Mouse (Mus musculus) neural tube, embryonic 11.5 days (tissue): ENCODE data around the gene Fuom. TPM values are rescaled to one million over a fixed set of nuclear protein-coding genes. Genes with fewer than 3 reads are reported as not detected.
A peak's percentile ranks its signal among the peaks of the same experiment; 100 is the strongest.

ENCODE experiments used
- ATAC-seq: fragments of 200-750 bp; cut with Nextera tagmentation; 2 replicates; pipeline ENCODE4 v1.8.0; 2017; ENCODE audit warnings: moderate number of reproducible peaks, mild to moderate bottlenecking, moderate TSS enrichment, moderate library complexity; ENCODE audit not compliant: insufficient read depth, low FRiP score, low TSS enrichment
- DNase-seq: peaks from one replicate; pipeline ENCODE4 v3.0.0-alpha.2; 2015; ENCODE audit warnings: low spot score
- H3K27ac ChIP-seq: fragments of 300-500 bp; sonication (generic); 2 replicates; pipeline ENCODE4 v1.5.1; 2014; ENCODE audit warnings: low read depth, mild to moderate bottlenecking, low read length
- H3K27me3 ChIP-seq: fragments of 300-500 bp; sonication (generic); 2 replicates; pipeline ENCODE4 v1.6.1; 2014; ENCODE audit warnings: mild to moderate bottlenecking, low read length, mixed read lengths; ENCODE audit not compliant: control insufficient read depth, insufficient read depth
- H3K36me3 ChIP-seq: fragments of 300-500 bp; sonication (generic); 2 replicates; pipeline ENCODE4 v1.6.1; 2014; ENCODE audit warnings: mild to moderate bottlenecking, low read length, moderate library complexity, mixed read lengths; ENCODE audit not compliant: control insufficient read depth, insufficient read depth
- H3K4me1 ChIP-seq: fragments of 300-500 bp; sonication (generic); 2 replicates; pipeline ENCODE4 v1.6.1; 2014; ENCODE audit warnings: low read length, mixed read lengths; ENCODE audit not compliant: control insufficient read depth, insufficient read depth
- H3K4me2 ChIP-seq: fragments of 300-500 bp; sonication (generic); 2 replicates; pipeline ENCODE4 v1.6.1; 2014; ENCODE audit warnings: low read depth, mild to moderate bottlenecking, moderate library complexity
- H3K4me3 ChIP-seq: fragments of 300-500 bp; sonication (generic); 2 replicates; pipeline ENCODE4 v1.5.1; 2014; ENCODE audit warnings: low read depth, low read length
- H3K9ac ChIP-seq: fragments of 300-500 bp; sonication (generic); 2 replicates; pipeline ENCODE4 v1.6.1; 2014; ENCODE audit warnings: mild to moderate bottlenecking, low read length
- H3K9me3 ChIP-seq: fragments of 300-500 bp; sonication (generic); 2 replicates; pipeline ENCODE4 v1.6.1; 2016; ENCODE audit warnings: low read length; ENCODE audit not compliant: control insufficient read depth
- WGBS: fragments of 180-500 bp; shearing (Covaris S2); extraction: QIAGEN DNeasy Blood & Tissue Kit; methylation state at CpG from one replicate; pipeline ENCODE4 v1.1.7; 2014; 5-methylcytosine and 5-hydroxymethylcytosine counted together
- polyA plus RNA-seq: library from polyadenylated mRNA; unstranded; fragments of >200 nt; fragmentation: Nextera tagmentation; extraction: Ambion mirVana; gene quantifications from 2 replicates; pipeline ENCODE4 v1.2.1, GENCODE M21; 2014

Gene Fuom
- polyA plus RNA-seq, 1 experiment from 2014 or later: 12.8 TPM

GRCm38 (mm10) chr7:140116329-140117054, 14.3 kb upstream of the Fuom start, which contains the start of gene Echs1:
Gene Echs1, minus strand, starts transcription at chr7:140116476.
- WGBS: 4% methylated on average over 28 of the region's 28 CpGs

GRCm38 (mm10) chr7:140115583-140116328, 13.5 kb upstream of the Fuom start, which contains the start of gene Paox:
Gene Paox, plus strand, starts transcription at chr7:140115799.
- Histone ChIP-seq H3K9me3 (no peaks in the 10 kb centered on the region), H3K27ac (peak within 1 kb of the TSS; percentile 49; the same call in 1 of the 2 replicates), H3K36me3 (peaks cover 3% of the 10 kb centered on the region; the same call in 1 of the 2 replicates), H3K9ac (peak within 1 kb of the TSS; percentile 84), H3K4me1 (no peaks in the 10 kb centered on the region), H3K4me2 (peak within 1 kb of the TSS; percentile 94), H3K4me3 (peak within 1 kb of the TSS; percentile 71), H3K27me3 (no peaks in the 10 kb centered on the region)
- 2% methylated on average over 23 of the region's 23 CpGs for WGBS
- peak; percentile 40 for DNase-seq
- peak; percentile 56 for ATAC-seq

More at GRCm38 (mm10) chr7:140116329-140117054, 14.3 kb upstream of the Fuom start, which contains the start of gene Echs1:
- DNase-seq (peak; percentile 87), ATAC-seq (peak; percentile 98)
- H3K9me3 ChIP-seq: no peaks in the 10 kb centered on the region
- H3K4me2 ChIP-seq: peak within 1 kb of the TSS; percentile 94
- H3K4me1 ChIP-seq: no peaks in the 10 kb centered on the region
- peaks cover 3% of the 10 kb centered on the region; the same call in 1 of the 2 replicates for H3K36me3 ChIP-seq
- no peaks in the 10 kb centered on the region for H3K27me3 ChIP-seq
- H3K4me3 ChIP-seq: peak within 1 kb of the TSS; percentile 71
- peak within 1 kb of the TSS; percentile 49; the same call in 1 of the 2 replicates for H3K27ac ChIP-seq
- peak within 1 kb of the TSS; percentile 84 for H3K9ac ChIP-seq

- Histone ChIP-seq H3K4me1 (no peaks in the 10 kb centered on the region), H3K27me3 (no peaks in the 10 kb centered on the region), H3K27ac (no peak overlapping the region), H3K36me3 (peaks cover 9% of the 10 kb centered on the region; the same call in 1 of the 2 replicates), H3K9me3 (no peaks in the 10 kb centered on the region), H3K4me3 (no peak overlapping the region), H3K9ac (no peak overlapping the region), H3K4me2 (no peak overlapping the region)
- DNase-seq (no peak), ATAC-seq (no peak)
- WGBS: 60% methylated on average over 3 of the region's 3 CpGs
Observed at GRCm38 (mm10) chr7:140111943-140112342, 9.7 kb upstream of the Fuom start.

GRCm38 (mm10) chr7:140104009-140104408, 1.8 kb upstream of the Fuom start:
- H3K27ac ChIP-seq: no peak overlapping the region
- H3K4me3 ChIP-seq: no peak overlapping the region
- WGBS: 82% methylated on average over 4 of the region's 4 CpGs
- no peak overlapping the region for H3K4me2 ChIP-seq
- no peaks in the 10 kb centered on the region for H3K27me3 ChIP-seq
- no peaks in the 10 kb centered on the region for H3K4me1 ChIP-seq
- H3K36me3 ChIP-seq: peaks cover 4% of the 10 kb centered on the region
- no peak for DNase-seq
- no peaks in the 10 kb centered on the region for H3K9me3 ChIP-seq
- ATAC-seq: no peak
- H3K9ac ChIP-seq: no peak overlapping the region

GRCm38 (mm10) chr7:140101498-140101897, 743 bp downstream of the Fuom start:
- no peak overlapping the region for H3K27ac ChIP-seq

GRCm38 (mm10) chr7:140098466-140098865, 3.8 kb downstream of the Fuom start:
- WGBS: 88% methylated on average over 1 of the region's 1 CpGs
- no peak for DNase-seq
- Histone ChIP-seq H3K27ac (no peak overlapping the region), H3K36me3 (no peaks in the 10 kb centered on the region), H3K4me1 (no peaks in the 10 kb centered on the region), H3K9ac (no peak overlapping the region), H3K27me3 (no peaks in the 10 kb centered on the region), H3K4me3 (no peak overlapping the region), H3K4me2 (no peak overlapping the region), H3K9me3 (no peaks in the 10 kb centered on the region)
- ATAC-seq: no peak

More at GRCm38 (mm10) chr7:140101498-140101897, 743 bp downstream of the Fuom start:
- H3K36me3 ChIP-seq: peaks cover 2% of the 10 kb centered on the region; the same call in 1 of the 2 replicates
- ATAC-seq (no peak), DNase-seq (no peak)
- no peaks in the 10 kb centered on the region for H3K9me3 ChIP-seq
- H3K9ac ChIP-seq: peak overlapping the region; percentile 54; the same call in 1 of the 2 replicates
- peak overlapping the region; percentile 57 for H3K4me2 ChIP-seq
- H3K4me1 ChIP-seq: no peaks in the 10 kb centered on the region
- WGBS: 62% methylated on average over 10 of the region's 10 CpGs
- no peak overlapping the region; the same call in 1 of the 2 replicates for H3K4me3 ChIP-seq
- H3K27me3 ChIP-seq: no peaks in the 10 kb centered on the region

- ATAC-seq (no peak), DNase-seq (no peak)
- Histone ChIP-seq H3K27ac (no peak overlapping the region), H3K4me2 (no peak overlapping the region), H3K27me3 (no peaks in the 10 kb centered on the region), H3K9me3 (no peaks in the 10 kb centered on the region), H3K4me3 (no peak overlapping the region), H3K4me1 (no peaks in the 10 kb centered on the region), H3K9ac (no peak overlapping the region), H3K36me3 (no peaks in the 10 kb centered on the region)
Observed at GRCm38 (mm10) chr7:140096055-140096454, 6.2 kb downstream of the Fuom start.

DNA sequence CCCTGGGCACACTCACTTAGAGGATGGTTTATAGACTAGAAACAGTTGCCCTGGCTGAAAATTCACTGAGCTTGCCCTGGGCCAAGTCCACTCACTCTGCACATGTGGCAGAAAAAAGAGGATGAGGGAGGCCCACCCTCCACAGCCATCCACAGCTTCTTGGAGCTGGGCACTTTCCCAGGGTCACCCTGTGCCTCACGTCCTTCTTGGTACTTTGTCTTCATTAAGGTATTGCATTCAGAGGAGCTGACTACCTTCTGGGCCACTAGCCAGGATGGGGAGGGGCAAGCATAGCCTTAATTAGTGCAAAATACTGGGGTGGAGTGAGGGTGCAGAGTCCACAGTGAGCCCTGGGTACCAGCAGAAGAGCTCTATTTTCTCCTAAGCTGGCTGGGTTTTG, 6.7 kb downstream of the Fuom start:
- Histone ChIP-seq H3K4me3 (no peak overlapping the region), H3K9me3 (no peaks in the 10 kb centered on the region), H3K9ac (no peak overlapping the region), H3K4me1 (no peaks in the 10 kb centered on the region), H3K4me2 (no peak overlapping the region), H3K27me3 (no peaks in the 10 kb centered on the region), H3K36me3 (no peaks in the 10 kb centered on the region), H3K27ac (no peak overlapping the region)
- no peak for ATAC-seq
- 43% methylated on average over 1 of the region's 1 CpGs for WGBS
- DNase-seq: no peak
